Mouse (Mus musculus): ENCODE results near the gene Tcea3.

GRCm38 (mm10) chr4:136283783-136284182 is 36.3 kb downstream of the Tcea3 start:
- no peak for TF ChIP-seq EP300 (IDR thresholded peaks at IDR 0.05)
- no peak for TF ChIP-seq CTCF (IDR thresholded peaks at IDR 0.05)

All from lung, postnatal 0 days (tissue).